Mouse (Mus musculus) intestine, postnatal 0 days (tissue): ENCODE results near the gene Camkmt. TPM values are rescaled to one million over a fixed set of nuclear protein-coding genes. Genes with fewer than 3 reads are reported as not detected.

Source experiments
- ATAC-seq: fragments of 200-750 bp; cut with Nextera tagmentation; 2 replicates; pipeline ENCODE4 v1.8.0; 2017; ENCODE audit warnings: mild to moderate bottlenecking, moderate TSS enrichment, moderate library complexity
- H3K27ac ChIP-seq: fragments of 300-500 bp; sonication (generic); 2 replicates; pipeline ENCODE4 v1.5.1; 2014; ENCODE audit warnings: mild to moderate bottlenecking, low read depth, low read length, moderate library complexity
- H3K27me3 ChIP-seq: fragments of 300-500 bp; sonication (generic); replicated peaks from 2 replicates; pipeline ENCODE4 v1.6.1; 2014; ENCODE audit warnings: low read length, mixed read lengths; ENCODE audit not compliant: control insufficient read depth, insufficient read depth
- H3K36me3 ChIP-seq: fragments of 300-500 bp; sonication (generic); 2 replicates; pipeline ENCODE4 v1.6.1; 2014; ENCODE audit warnings: mild to moderate bottlenecking, moderate library complexity; ENCODE audit not compliant: control insufficient read depth, insufficient read depth
- H3K4me1 ChIP-seq: fragments of 300-500 bp; sonication (generic); replicated peaks from 2 replicates; pipeline ENCODE4 v1.6.1; 2014; ENCODE audit warnings: antibody characterized with exemption, low read length, mixed read lengths; ENCODE audit not compliant: control insufficient read depth, insufficient read depth
- H3K4me2 ChIP-seq: fragments of 300-500 bp; sonication (generic); replicated peaks from 2 replicates; pipeline ENCODE4 v1.6.1; 2014; ENCODE audit warnings: low read depth, mild to moderate bottlenecking, moderate library complexity
- H3K4me3 ChIP-seq: fragments of 300-500 bp; sonication (generic); 2 replicates; pipeline ENCODE4 v1.5.1; 2014; ENCODE audit warnings: low read depth, low read length
- H3K9ac ChIP-seq: fragments of 300-500 bp; sonication (generic); 2 replicates; pipeline ENCODE4 v1.6.1; 2014; ENCODE audit warnings: mild to moderate bottlenecking, low read depth, low read length
- H3K9me3 ChIP-seq: fragments of 300-500 bp; sonication (generic); 2 replicates; pipeline ENCODE4 v1.6.1; 2016; ENCODE audit warnings: mixed run types; ENCODE audit not compliant: control insufficient read depth
- CTCF ChIP-seq: sonication (generic); IDR thresholded peaks from 2 replicates; pipeline ENCODE4 v1.5.1; 2016; ENCODE audit warnings: low read depth, mild to moderate bottlenecking, control low read depth, antibody characterized with exemption, moderate library complexity
- WGBS: fragments of 180-500 bp; shearing (Covaris S2); extraction: QIAGEN DNeasy Blood & Tissue Kit; methylation state at CpG from one replicate; pipeline ENCODE4 v1.1.7; 2014; 5-methylcytosine and 5-hydroxymethylcytosine counted together
- polyA plus RNA-seq: library from polyadenylated mRNA; unstranded; fragments of >200 nt; fragmentation: Nextera tagmentation; extraction: Ambion mirVana; gene quantifications from 2 replicates; pipeline ENCODE4 v1.2.1, GENCODE M21; 2015

Gene Camkmt
- polyA plus RNA-seq, 1 experiment from 2014 or later: 7.7 TPM

DNA sequence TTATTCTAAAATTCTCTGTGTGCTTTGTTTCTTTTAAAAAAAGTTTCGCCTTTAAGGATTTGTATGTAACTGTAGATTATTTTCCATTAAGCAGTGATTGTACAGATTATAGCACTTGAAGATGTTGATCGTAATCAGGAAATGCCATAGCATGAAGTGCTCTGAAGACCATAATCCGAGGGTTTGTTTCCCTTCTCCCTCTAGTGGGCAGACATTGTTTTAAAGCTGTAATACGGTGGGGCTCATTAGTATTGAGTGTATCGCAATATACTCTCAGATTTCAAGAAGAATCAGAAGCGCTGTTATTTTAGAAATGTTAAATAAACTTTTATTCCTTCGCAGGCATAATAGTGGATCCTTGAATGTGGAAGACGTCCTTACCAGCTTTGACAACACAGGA lies 23.1 kb downstream of the Camkmt start:
- Histone ChIP-seq H3K9ac (no peak overlapping the region), H3K36me3 (no peaks in the 10 kb centered on the region), H3K27me3 (no peaks in the 10 kb centered on the region), H3K4me2 (no peak overlapping the region), H3K9me3 (no peaks in the 10 kb centered on the region), H3K27ac (no peak overlapping the region), H3K4me3 (no peak overlapping the region), H3K4me1 (no peaks in the 10 kb centered on the region)
- peak; percentile 49 for TF ChIP-seq CTCF
- no peak for ATAC-seq
- 79% methylated on average over 8 of the region's 8 CpGs for WGBS

DNA sequence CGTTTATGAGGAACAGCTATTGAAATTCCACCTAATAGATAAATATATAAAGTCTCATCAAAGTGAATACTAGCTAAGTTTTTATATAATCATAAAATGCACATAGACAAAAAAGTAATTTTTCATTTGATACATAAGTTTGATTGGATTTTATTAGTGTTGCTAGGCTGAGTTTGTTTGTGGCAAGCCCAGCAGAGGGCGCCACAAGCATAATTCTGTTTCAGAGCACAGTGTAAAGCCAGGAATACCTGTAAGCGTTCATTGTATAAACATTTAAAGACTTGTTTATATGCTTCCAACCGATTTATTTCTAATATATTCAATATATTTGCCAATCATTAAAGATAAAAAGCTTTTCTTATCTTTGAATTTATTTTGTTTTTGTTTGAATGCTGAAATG lies 26.3 kb downstream of the Camkmt start:
- Histone ChIP-seq H3K36me3 (no peaks in the 10 kb centered on the region), H3K27ac (no peak overlapping the region), H3K4me3 (no peak overlapping the region), H3K9me3 (no peaks in the 10 kb centered on the region), H3K27me3 (no peaks in the 10 kb centered on the region), H3K4me1 (no peaks in the 10 kb centered on the region), H3K9ac (no peak overlapping the region), H3K4me2 (no peak overlapping the region)
- TF ChIP-seq CTCF: peak; percentile 83
- no peak for ATAC-seq
- 27% methylated on average over 4 of the region's 4 CpGs for WGBS

DNA sequence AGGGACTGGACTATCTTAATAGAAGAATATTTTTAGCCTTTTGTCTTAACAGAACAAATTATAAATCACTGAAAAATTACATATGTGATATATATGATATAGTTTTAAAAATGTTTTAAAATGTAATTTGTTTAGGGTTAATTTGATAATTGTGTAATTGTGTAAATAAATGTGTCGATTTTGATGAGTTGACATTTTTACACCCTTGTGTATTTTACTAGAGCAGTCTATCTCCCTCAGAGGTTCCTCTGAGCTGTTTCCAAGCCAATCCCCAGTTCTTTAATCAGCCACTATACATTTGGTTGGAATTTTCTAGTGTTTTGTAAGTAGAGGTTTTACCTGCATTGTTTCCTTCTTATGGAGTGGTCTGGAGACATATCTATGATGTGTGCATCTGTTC lies 48.0 kb downstream of the Camkmt start:
- Histone ChIP-seq H3K27me3 (no peaks in the 10 kb centered on the region), H3K4me3 (no peak overlapping the region), H3K36me3 (no peaks in the 10 kb centered on the region), H3K27ac (no peak overlapping the region), H3K9ac (no peak overlapping the region), H3K9me3 (no peaks in the 10 kb centered on the region), H3K4me1 (no peaks in the 10 kb centered on the region), H3K4me2 (no peak overlapping the region)
- no peak for TF ChIP-seq CTCF
- no peak for ATAC-seq
- WGBS: 69% methylated on average over 1 of the region's 1 CpGs

DNA sequence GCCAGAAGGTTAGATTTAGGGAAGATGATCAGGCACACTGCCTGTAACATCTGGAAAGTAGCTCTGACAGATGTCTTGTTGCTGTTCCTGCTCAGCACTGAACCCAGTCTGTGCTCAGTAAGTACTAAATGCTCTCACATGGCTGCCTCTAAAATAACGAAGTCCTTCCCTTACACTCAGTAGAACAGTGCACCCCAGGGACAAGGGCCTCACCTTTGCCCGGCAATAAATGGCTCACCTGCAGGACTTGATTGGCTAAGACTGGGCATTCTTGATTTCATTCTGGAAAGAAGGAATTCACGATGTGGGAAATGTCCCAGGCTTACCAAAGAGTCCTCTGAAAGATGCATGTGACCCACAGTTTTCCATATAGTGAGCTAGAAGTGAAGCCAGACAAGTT lies 51.3 kb downstream of the Camkmt start:
- no peak overlapping the region for H3K4me3 ChIP-seq
- WGBS: 35% methylated on average over 3 of the region's 3 CpGs
- H3K4me1 ChIP-seq: no peaks in the 10 kb centered on the region
- no peak for TF ChIP-seq CTCF
- no peak overlapping the region for H3K4me2 ChIP-seq
- H3K36me3 ChIP-seq: no peaks in the 10 kb centered on the region
- no peak overlapping the region for H3K27ac ChIP-seq
- H3K27me3 ChIP-seq: no peaks in the 10 kb centered on the region
- no peaks in the 10 kb centered on the region for H3K9me3 ChIP-seq
- peak; percentile 69; the same call in 1 of the 2 replicates for ATAC-seq
- no peak overlapping the region for H3K9ac ChIP-seq

DNA sequence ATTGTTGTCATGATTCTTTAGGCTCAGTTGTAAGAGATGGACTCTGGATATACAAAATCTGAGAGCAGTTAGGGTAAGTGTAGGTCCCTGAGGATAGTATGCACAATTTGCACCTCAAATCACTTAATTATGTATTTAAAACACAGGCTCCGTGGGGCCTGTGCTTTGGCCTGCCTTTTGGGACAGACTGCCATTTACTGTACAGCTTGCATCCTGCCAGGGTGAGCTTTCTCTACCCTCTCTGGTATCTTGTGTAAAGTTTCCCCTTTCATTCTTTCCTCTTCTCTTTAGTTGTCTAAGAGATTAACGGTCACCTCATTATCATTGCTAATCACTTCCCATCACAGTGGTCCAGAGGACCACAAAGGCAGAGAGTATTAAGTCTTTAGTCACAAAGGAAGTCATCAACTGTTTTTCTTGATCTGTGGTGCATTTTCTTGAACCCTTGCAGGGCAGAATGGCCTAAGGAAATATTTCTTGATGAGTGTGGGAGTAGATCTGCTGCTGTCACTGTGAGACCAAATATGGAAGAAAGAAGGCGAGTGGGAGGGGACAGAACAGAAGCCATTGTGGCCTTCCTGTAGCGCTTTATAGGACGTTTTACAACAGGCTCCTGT lies 52.3 kb downstream of the Camkmt start:
- Histone ChIP-seq H3K27me3 (no peaks in the 10 kb centered on the region), H3K4me2 (no peak overlapping the region), H3K9me3 (no peaks in the 10 kb centered on the region), H3K27ac (no peak overlapping the region), H3K36me3 (no peaks in the 10 kb centered on the region), H3K4me3 (no peak overlapping the region), H3K4me1 (no peaks in the 10 kb centered on the region), H3K9ac (no peak overlapping the region)
- WGBS: 70% methylated on average over 5 of the region's 5 CpGs
- ATAC-seq: no peak
- TF ChIP-seq CTCF: no peak

DNA sequence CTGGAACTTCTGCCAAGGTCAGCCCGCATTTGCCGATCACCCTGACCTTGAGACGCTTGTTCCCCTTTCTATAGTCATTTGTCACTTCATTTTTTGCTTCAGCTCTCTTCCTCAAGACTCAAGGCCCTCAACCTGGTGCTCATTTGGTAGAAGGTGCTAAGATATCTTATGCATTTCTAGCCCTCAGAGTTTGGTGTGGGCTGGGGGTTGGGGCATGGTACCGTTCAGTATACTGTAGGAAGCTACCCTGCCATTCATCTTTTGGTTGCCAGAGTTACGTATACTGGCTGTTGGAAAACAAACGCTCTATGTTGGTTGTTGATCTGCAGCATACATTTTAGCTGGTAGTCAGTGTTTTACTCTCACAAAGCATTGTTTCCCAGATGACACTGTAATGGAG lies 53.8 kb downstream of the Camkmt start:
- no peak overlapping the region for H3K9ac ChIP-seq
- WGBS: 85% methylated on average over 6 of the region's 6 CpGs
- no peak overlapping the region for H3K4me2 ChIP-seq
- 0 out of 2 replicates have a peak, but pooled peaks cover 1% of the 10 kb centered on the region for H3K4me1 ChIP-seq
- no peaks in the 10 kb centered on the region for H3K9me3 ChIP-seq
- H3K27me3 ChIP-seq: no peaks in the 10 kb centered on the region
- H3K27ac ChIP-seq: no peak overlapping the region
- TF ChIP-seq CTCF: no peak
- no peaks in the 10 kb centered on the region for H3K36me3 ChIP-seq
- ATAC-seq: no peak
- H3K4me3 ChIP-seq: no peak overlapping the region

DNA sequence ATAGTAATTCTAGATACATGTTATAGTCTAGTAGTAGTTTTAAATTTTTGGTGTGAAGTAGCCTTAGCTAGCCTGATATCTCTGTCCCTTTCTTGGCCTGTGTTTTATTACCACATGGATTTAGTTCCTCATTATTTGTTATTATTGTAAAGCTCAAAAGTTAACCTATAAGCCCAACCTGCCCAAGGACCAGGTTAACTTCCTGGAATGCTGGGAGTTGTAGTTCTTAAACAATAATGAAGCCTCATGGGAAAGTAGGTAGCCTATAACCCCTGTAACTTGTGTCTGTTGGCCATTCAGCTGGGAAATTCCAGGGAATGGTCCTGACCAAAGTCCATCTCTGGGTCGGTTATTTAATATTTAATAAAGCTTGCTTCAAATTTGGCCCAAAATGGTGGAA lies 58.0 kb downstream of the Camkmt start:
- Histone ChIP-seq H3K9me3 (no peaks in the 10 kb centered on the region), H3K4me3 (no peak overlapping the region), H3K27me3 (no peaks in the 10 kb centered on the region), H3K27ac (no peak overlapping the region), H3K36me3 (no peaks in the 10 kb centered on the region), H3K9ac (no peak overlapping the region), H3K4me2 (no peak overlapping the region), H3K4me1 (0 out of 2 replicates have a peak, but pooled peaks cover 5% of the 10 kb centered on the region)
- no peak for TF ChIP-seq CTCF
- WGBS: 60% methylated on average over 1 of the region's 1 CpGs
- ATAC-seq: no peak
